Mouse (Mus musculus) ovary, postnatal 14 days (tissue): Measurements from ENCODE around the gene Uqcrq.

Source experiments
- DNase-seq: peaks from one replicate; pipeline ENCODE4 v3.0.0; 2022; ENCODE audit warnings: low spot score

Gene Uqcrq

DNA sequence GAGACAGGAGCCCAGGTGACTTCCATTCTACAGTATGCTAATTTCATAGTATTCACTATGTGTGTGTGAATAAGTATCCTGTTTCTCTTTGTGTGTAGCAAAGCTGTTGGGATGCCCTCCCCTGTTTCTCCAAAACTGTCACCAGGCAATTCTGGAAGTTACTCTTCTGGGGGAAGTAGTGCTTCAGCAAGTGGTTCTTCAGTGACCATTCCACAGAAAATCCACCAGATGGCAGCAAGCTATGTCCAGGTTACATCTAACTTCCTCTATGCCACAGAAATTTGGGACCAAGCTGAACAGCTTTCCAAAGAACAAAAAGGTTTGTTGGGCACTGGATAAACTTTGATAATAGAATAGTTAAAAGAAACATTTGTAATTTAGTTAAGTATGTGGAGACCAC lies 18.9 kb downstream of the Uqcrq start:
- no peak for DNase-seq

DNA sequence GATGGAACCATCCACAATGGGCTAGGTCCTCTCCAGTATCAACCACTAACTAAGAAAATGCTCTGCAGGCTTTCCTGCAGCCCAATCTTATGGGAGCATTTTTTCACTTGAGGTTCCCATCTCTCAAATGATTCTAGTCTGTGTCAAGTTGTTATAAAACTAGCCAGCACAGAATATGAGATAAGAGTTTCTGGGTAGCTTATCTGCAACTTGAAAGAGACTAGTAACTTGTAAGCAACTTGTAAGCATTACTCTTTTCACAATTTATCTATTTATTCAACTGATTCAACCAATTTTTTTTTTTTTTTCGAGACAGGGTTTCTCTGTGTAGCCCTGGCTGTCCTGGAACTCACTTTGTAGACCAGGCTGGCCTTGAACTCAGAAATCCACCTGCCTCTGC lies 27.0 kb downstream of the Uqcrq start:
- DNase-seq, result no peak

DNA sequence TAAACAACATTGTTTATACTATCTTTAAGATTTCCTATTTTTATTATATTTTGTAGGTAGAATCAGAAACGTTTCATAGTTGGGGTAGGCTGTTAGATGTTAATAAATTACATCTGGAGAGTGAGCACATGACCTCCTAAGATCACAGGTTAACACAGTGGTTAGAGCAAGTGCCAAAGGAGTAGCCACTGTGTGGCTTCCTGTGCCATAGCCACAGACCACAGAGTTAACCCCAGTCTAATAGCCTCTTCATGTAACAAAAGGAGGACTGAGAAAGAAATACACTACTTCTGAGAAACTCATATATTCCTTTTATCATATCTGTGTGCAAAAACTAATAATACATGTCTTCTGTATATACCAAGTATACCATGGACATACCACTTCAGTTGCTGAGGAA lies 36.8 kb downstream of the Uqcrq start:
- no peak for DNase-seq

DNA sequence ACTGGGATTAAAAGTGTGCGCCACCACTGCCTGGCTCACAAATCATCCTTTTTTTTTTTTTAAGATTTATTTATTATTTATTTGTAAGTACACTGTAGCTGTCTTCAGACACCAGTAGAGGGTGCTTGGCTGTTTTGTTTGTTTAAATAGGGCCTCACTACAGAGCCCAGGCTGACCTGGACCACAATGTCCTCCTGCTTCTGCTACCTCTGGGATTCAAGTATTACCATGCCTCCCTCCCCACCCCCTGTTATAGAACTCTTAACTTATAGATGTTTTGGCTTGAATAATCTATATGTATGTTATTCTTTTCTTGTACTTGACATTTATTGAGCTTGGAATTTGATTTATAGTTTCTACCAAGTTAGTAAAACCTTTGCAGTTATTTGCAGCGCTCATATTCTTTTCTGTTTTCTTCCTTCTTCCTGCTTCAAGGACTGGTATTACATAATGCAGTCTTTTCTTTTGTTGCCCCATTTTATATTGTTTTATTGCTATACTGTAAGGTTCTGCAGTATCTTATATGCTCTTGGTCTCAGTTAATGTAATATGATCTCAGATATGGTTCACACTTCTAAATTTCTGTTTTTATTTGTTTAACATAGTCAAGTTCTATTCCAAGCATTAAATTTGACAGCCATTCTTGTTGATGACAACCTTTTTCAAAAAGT lies 46.7 kb downstream of the Uqcrq start:
- no peak for DNase-seq

DNA sequence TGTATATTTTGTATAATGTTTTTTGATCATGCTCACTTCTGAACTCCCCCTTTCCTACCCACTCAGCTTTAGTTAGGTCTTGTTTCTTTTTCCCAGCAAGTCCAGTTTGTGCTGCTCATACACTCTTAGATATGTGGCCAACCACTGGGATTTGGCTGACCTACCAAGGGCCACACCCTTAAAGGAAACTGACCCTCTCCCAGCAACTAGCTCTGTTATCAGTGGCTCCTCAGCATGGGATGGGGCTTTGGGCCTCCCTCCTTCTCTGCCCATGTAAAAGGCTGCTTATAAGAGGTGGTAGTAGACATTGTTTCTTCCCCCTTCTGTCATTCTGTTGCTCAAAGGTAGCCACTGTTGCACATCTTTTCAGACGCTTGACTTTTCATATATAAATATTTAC lies 51.7 kb downstream of the Uqcrq start:
- DNase-seq, result no peak
